Mouse (Mus musculus) forebrain, embryonic 16.5 days (tissue): ENCODE measurements around the gene Zfp697. TPM values are rescaled to one million over a fixed set of nuclear protein-coding genes. Genes with fewer than 3 reads are reported as not detected.
"Not testable (repeated sequence)": the region's sequence is repeated elsewhere in the genome, so short reads cannot be mapped to it uniquely, and the experiment has no call there.

Experiments
- ATAC-seq: fragments of 200-750 bp; cut with Nextera tagmentation; 2 replicates; pipeline ENCODE4 v1.8.0; 2017; ENCODE audit warnings: mild to moderate bottlenecking, moderate library complexity
- H3K27ac ChIP-seq: fragments of 300-500 bp; sonication (generic); 2 replicates; pipeline ENCODE4 v1.5.1; 2014; ENCODE audit warnings: low read length, control low read depth
- H3K27me3 ChIP-seq: fragments of 300-500 bp; sonication (generic); replicated peaks from 2 replicates; pipeline ENCODE4 v1.6.1; 2014; ENCODE audit warnings: low read length; ENCODE audit not compliant: control insufficient read depth, insufficient read depth
- H3K36me3 ChIP-seq: fragments of 300-500 bp; sonication (generic); 2 replicates; pipeline ENCODE4 v1.6.1; 2014; ENCODE audit not compliant: control insufficient read depth, insufficient read depth
- H3K4me1 ChIP-seq: fragments of 300-500 bp; sonication (generic); replicated peaks from 2 replicates; pipeline ENCODE4 v1.6.1; 2014; ENCODE audit warnings: low read length; ENCODE audit not compliant: control insufficient read depth, insufficient read depth
- H3K4me2 ChIP-seq: fragments of 300-500 bp; sonication (generic); 2 replicates; pipeline ENCODE4 v1.6.1; 2014; ENCODE audit warnings: mild to moderate bottlenecking, low read length, control low read depth
- H3K4me3 ChIP-seq: fragments of 300-500 bp; sonication (generic); replicated peaks from 2 replicates; pipeline ENCODE4 v1.5.1; 2014; ENCODE audit warnings: mild to moderate bottlenecking, low read length, control low read depth
- H3K9ac ChIP-seq: fragments of 300-500 bp; sonication (generic); replicated peaks from 2 replicates; pipeline ENCODE4 v1.6.1; 2014; ENCODE audit warnings: low read depth, low read length, control low read depth
- H3K9me3 ChIP-seq: fragments of 300-500 bp; sonication (generic); 2 replicates; pipeline ENCODE4 v1.6.1; 2016; ENCODE audit warnings: low read length; ENCODE audit not compliant: control insufficient read depth
- WGBS: fragments of 180-500 bp; shearing (Covaris S2); extraction: QIAGEN DNeasy Blood & Tissue Kit; methylation state at CpG from one replicate; pipeline ENCODE4 v1.1.7; 2014; 5-methylcytosine and 5-hydroxymethylcytosine counted together
- polyA plus RNA-seq: library from polyadenylated mRNA; unstranded; fragments of >200 nt; fragmentation: Nextera tagmentation; extraction: Ambion mirVana; gene quantifications from 2 replicates; pipeline ENCODE4 v1.2.1, GENCODE M21; 2015

The Zfp697 gene
- polyA plus RNA-seq, 1 experiment from 2014 or later: 18.1 TPM

GRCm38 (mm10) chr3:98427260-98427599 is 45.0 kb downstream of the Zfp697 start:
- Histone ChIP-seq H3K9ac (peak overlapping the region; percentile 66), H3K9me3 (no peaks in the 10 kb centered on the region), H3K27ac (no peak overlapping the region), H3K36me3 (no peaks in the 10 kb centered on the region), H3K4me1 (peaks cover 18% of the 10 kb centered on the region), H3K4me2 (peak overlapping the region; percentile 79), H3K27me3 (peaks cover 12% of the 10 kb centered on the region), H3K4me3 (peak overlapping the region; percentile 67)
- under 1% methylated on average over 23 of the region's 23 CpGs for whole genome bisulfite sequencing
- no peak for ATAC-seq

- peaks cover 12% of the 10 kb centered on the region for H3K27me3 ChIP-seq
- no peaks in the 10 kb centered on the region for H3K9me3 ChIP-seq
- H3K4me1 ChIP-seq: peaks cover 18% of the 10 kb centered on the region
- no peaks in the 10 kb centered on the region for H3K36me3 ChIP-seq
- under 1% methylated on average over 110 of the region's 110 CpGs for WGBS
- peak overlapping the region; percentile 67 for H3K4me3 ChIP-seq
- peak overlapping the region; percentile 79 for H3K4me2 ChIP-seq
- H3K9ac ChIP-seq: peak overlapping the region; percentile 66
- no peak overlapping the region for H3K27ac ChIP-seq
- peak; percentile 93 for ATAC-seq
Observed at GRCm38 (mm10) chr3:98427600-98428448, 45.6 kb downstream of the Zfp697 start.

GRCm38 (mm10) chr3:98428449-98428775 is 46.2 kb downstream of the Zfp697 start:
- H3K9me3 ChIP-seq: no peaks in the 10 kb centered on the region
- peaks cover 18% of the 10 kb centered on the region for H3K4me1 ChIP-seq
- H3K36me3 ChIP-seq: no peaks in the 10 kb centered on the region
- peak overlapping the region; percentile 66 for H3K9ac ChIP-seq
- peak overlapping the region; percentile 67 for H3K4me3 ChIP-seq
- H3K27ac ChIP-seq: no peak overlapping the region
- WGBS: 2% methylated on average over 17 of the region's 17 CpGs
- peaks cover 12% of the 10 kb centered on the region for H3K27me3 ChIP-seq
- peak; percentile 29 for ATAC-seq
- peak overlapping the region; percentile 79 for H3K4me2 ChIP-seq

- Histone ChIP-seq H3K27ac (no peak overlapping the region), H3K4me3 (no peak overlapping the region), H3K4me1 (peaks cover 18% of the 10 kb centered on the region), H3K36me3 (no peaks in the 10 kb centered on the region), H3K9me3 (no peaks in the 10 kb centered on the region), H3K4me2 (no peak overlapping the region), H3K9ac (no peak overlapping the region), H3K27me3 (peaks cover 12% of the 10 kb centered on the region)
- ATAC-seq: no peak
- WGBS: 37% methylated on average over 8 of the region's 8 CpGs
Observed at GRCm38 (mm10) chr3:98428928-98429525, 46.8 kb downstream of the Zfp697 start.

GRCm38 (mm10) chr3:98434088-98434816 is 52.0 kb downstream of the Zfp697 start:
- no peak overlapping the region for H3K27ac ChIP-seq
- H3K4me2 ChIP-seq: no peak overlapping the region
- no peak overlapping the region for H3K4me3 ChIP-seq
- H3K36me3 ChIP-seq: no peaks in the 10 kb centered on the region
- ATAC-seq: no peak
- no peak overlapping the region for H3K9ac ChIP-seq
- H3K9me3 ChIP-seq: no peaks in the 10 kb centered on the region
- H3K4me1 ChIP-seq: no peaks in the 10 kb centered on the region
- no CpG with 5 or more reads among the region's 1 CpGs for WGBS
- no peaks in the 10 kb centered on the region for H3K27me3 ChIP-seq

GRCm38 (mm10) chr3:98435030-98435429 is 52.8 kb downstream of the Zfp697 start:
- Histone ChIP-seq H3K27me3 (no peaks in the 10 kb centered on the region), H3K9me3 (no peaks in the 10 kb centered on the region), H3K27ac (no peak overlapping the region), H3K9ac (no peak overlapping the region), H3K4me1 (no peaks in the 10 kb centered on the region), H3K4me3 (no peak overlapping the region), H3K36me3 (no peaks in the 10 kb centered on the region), H3K4me2 (no peak overlapping the region)
- 76% methylated on average over 1 of the region's 1 CpGs for WGBS
- no peak for ATAC-seq

- H3K4me3 ChIP-seq, H3K4me1 ChIP-seq, ATAC-seq, H3K9ac ChIP-seq, H3K27me3 ChIP-seq, H3K9me3 ChIP-seq, H3K4me2 ChIP-seq, H3K27ac ChIP-seq, H3K36me3 ChIP-seq: not testable (repeated sequence)
- WGBS: 34% methylated on average over 3 of the region's 3 CpGs
Observed at GRCm38 (mm10) chr3:98442245-98442644, 60.0 kb downstream of the Zfp697 start.

GRCm38 (mm10) chr3:98443149-98443779 is 61.0 kb downstream of the Zfp697 start:
- not testable (repeated sequence) for H3K27me3 ChIP-seq, H3K9ac ChIP-seq, H3K27ac ChIP-seq, H3K9me3 ChIP-seq, H3K36me3 ChIP-seq, H3K4me1 ChIP-seq, H3K4me3 ChIP-seq, H3K4me2 ChIP-seq
- peak; percentile 55; the same call in 1 of the 2 replicates for ATAC-seq
- 13% methylated on average over 3 of the region's 3 CpGs for WGBS

GRCm38 (mm10) chr3:98443924-98444323 is 61.7 kb downstream of the Zfp697 start:
- H3K9me3 ChIP-seq: not testable (repeated sequence)

More at GRCm38 (mm10) chr3:98443924-98444323, 61.7 kb downstream of the Zfp697 start:
- ATAC-seq, H3K4me1 ChIP-seq, H3K4me3 ChIP-seq, H3K36me3 ChIP-seq, H3K9ac ChIP-seq, H3K27ac ChIP-seq, H3K4me2 ChIP-seq, H3K27me3 ChIP-seq: not testable (repeated sequence)
- no CpG with 5 or more reads among the region's 1 CpGs for WGBS
